In the genomic region with DNA sequence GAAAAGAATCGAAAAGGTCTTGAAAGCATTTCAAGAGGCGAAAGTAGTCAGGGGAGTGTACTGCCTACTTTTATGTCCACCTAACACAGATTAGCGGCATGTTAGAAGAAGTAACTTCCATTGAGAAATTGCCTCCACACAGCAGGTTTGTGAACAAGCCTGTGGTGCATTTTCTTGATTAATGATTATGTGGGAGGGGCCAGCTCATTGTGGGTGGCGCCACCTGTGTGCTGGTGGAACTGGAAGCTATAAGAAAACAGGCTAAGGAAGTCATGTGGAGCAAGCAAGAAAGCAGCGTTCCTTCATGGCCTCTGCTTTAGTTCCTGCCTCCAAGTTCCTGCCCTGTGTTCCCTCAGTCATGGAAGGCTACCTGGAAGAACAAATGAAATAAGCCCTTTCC, we compare ENCODE assay signal across 31 mouse cellular contexts.
A peak's percentile ranks its signal among the peaks of the same experiment; 100 is the strongest.
DNase-seq lines count a peak whose midpoint lies in the region; ATAC-seq and TF ChIP-seq lines count a peak whose summit lies in the region.
"Had no signal": no experiment of that assay in that cellular context is flagged by ENCODE, and none has a peak within 500 bp of the region (broad histone marks: within the 10 kb centered on the region; RNA-seq: fewer than 3 reads in every experiment).

No protein-coding gene starts in this region.

- DNase-seq in c-Kit-positive CD71-negative TER-119-negative erythroid progenitor cells, embryonic 14.5 days (ENCODE audit: low read depth) = peak; percentile 9
- DNase-seq in liver, embryonic 13.5 days = peak; percentile 2
- no peak for DNase-seq in embryo, embryonic 10.5 days (ENCODE audit: low spot score)
- no peak for DNase-seq in adrenal gland, postnatal 4 days (ENCODE audit: low spot score in 2 of 2)
- DNase-seq in spleen, postnatal 4 days (ENCODE audit: low spot score in 2 of 2) = no peak
- DNase-seq: adrenal gland, adult 2 months; adrenal gland, postnatal 36 days; cerebellum, adult 11-12 months; cerebellum, adult 9-11 months; gastrocnemius, postnatal 25 days; heart, adult 18-20 months; heart, postnatal 36 days; kidney, adult 18-20 months; kidney, postnatal 25 days; lung, postnatal 36 days had no signal

- no peak overlapping the region for H3K9ac ChIP-seq in intestine, postnatal 0 days (ENCODE audit: low read depth, low read length)
- no peak overlapping the region for H3K9ac ChIP-seq in intestine, embryonic 15.5 days
- no peak overlapping the region for H3K9ac ChIP-seq in liver, embryonic 13.5 days
- H3K9ac ChIP-seq: embryonic facial prominence, embryonic 15.5 days; forebrain, embryonic 13.5 days; hindbrain, embryonic 13.5 days; kidney, embryonic 15.5 days; limb, embryonic 13.5 days; neural tube, embryonic 12.5 days had no signal

- no peaks in the 10 kb centered on the region for H3K36me3 ChIP-seq in intestine, postnatal 0 days (ENCODE audit: control insufficient read depth, insufficient read depth)
- H3K36me3 ChIP-seq in intestine, embryonic 15.5 days = no peaks in the 10 kb centered on the region
- H3K36me3 ChIP-seq in liver, embryonic 13.5 days = no peaks in the 10 kb centered on the region
- H3K36me3 ChIP-seq: embryonic facial prominence, embryonic 10.5 days; embryonic facial prominence, embryonic 15.5 days; G1E; hindbrain, embryonic 13.5 days; kidney, embryonic 15.5 days; limb, embryonic 13.5 days; midbrain, embryonic 10.5 days; neural tube, embryonic 12.5 days had no signal

- H3K9me3 ChIP-seq in intestine, postnatal 0 days (ENCODE audit: control insufficient read depth) = no peaks in the 10 kb centered on the region
- H3K9me3 ChIP-seq in intestine, embryonic 15.5 days = no peaks in the 10 kb centered on the region
- H3K9me3 ChIP-seq in liver, embryonic 13.5 days (replicated peaks) = no peaks in the 10 kb centered on the region
- H3K9me3 ChIP-seq: embryonic facial prominence, embryonic 10.5 days; embryonic facial prominence, embryonic 15.5 days; forebrain, embryonic 13.5 days; hindbrain, embryonic 13.5 days; kidney, embryonic 15.5 days; limb, embryonic 13.5 days; midbrain, embryonic 10.5 days; neural tube, embryonic 12.5 days had no signal

- ATAC-seq in intestine, postnatal 0 days = no peak
- ATAC-seq in intestine, embryonic 15.5 days = no peak
- peak; percentile 47; the same call in 1 of the 2 replicates for ATAC-seq in liver, embryonic 13.5 days (ENCODE audit: low read depth)
- ATAC-seq in megakaryocyte-erythroid progenitor cell, adult 5-6 weeks (replicated peaks; ENCODE audit: low FRiP score, low TSS enrichment, poor library complexity, severe bottlenecking) = peak; percentile 86
- ATAC-seq: activated CD4-positive, CD25-positive, alpha-beta regulatory T cell, adult 4 months; forebrain, embryonic 13.5 days; midbrain, embryonic 16.5 days had no signal

- no peaks in the 10 kb centered on the region for H3K4me1 ChIP-seq in intestine, postnatal 0 days (replicated peaks; ENCODE audit: control insufficient read depth, insufficient read depth, low read length)
- no peaks in the 10 kb centered on the region for H3K4me1 ChIP-seq in intestine, embryonic 15.5 days (replicated peaks)
- H3K4me1 ChIP-seq in liver, embryonic 13.5 days (replicated peaks) = no peaks in the 10 kb centered on the region; the same call in 1 of the 2 replicates
- H3K4me1 ChIP-seq: embryonic facial prominence, embryonic 10.5 days; embryonic facial prominence, embryonic 15.5 days; forebrain, embryonic 13.5 days; hindbrain, embryonic 13.5 days; kidney, embryonic 15.5 days; limb, embryonic 13.5 days; midbrain, embryonic 10.5 days; neural tube, embryonic 12.5 days had no signal

- H3K4me2 ChIP-seq in intestine, postnatal 0 days (replicated peaks; ENCODE audit: low read depth) = no peak overlapping the region
- H3K4me2 ChIP-seq in intestine, embryonic 15.5 days (replicated peaks) = no peak overlapping the region
- H3K4me2 ChIP-seq in liver, embryonic 13.5 days = no peak overlapping the region
- H3K4me2 ChIP-seq: embryonic facial prominence, embryonic 15.5 days; forebrain, embryonic 13.5 days; heart, embryonic 11.5 days; hindbrain, embryonic 13.5 days; kidney, embryonic 15.5 days; limb, embryonic 13.5 days; neural tube, embryonic 12.5 days had no signal

- no peak overlapping the region for H3K27ac ChIP-seq in intestine, postnatal 0 days (ENCODE audit: low read depth, low read length)
- H3K27ac ChIP-seq in intestine, embryonic 15.5 days = no peak overlapping the region
- no peak overlapping the region for H3K27ac ChIP-seq in liver, embryonic 13.5 days
- H3K27ac ChIP-seq: embryonic facial prominence, embryonic 10.5 days; embryonic facial prominence, embryonic 15.5 days; forebrain, embryonic 13.5 days; hindbrain, embryonic 13.5 days; kidney, embryonic 15.5 days; left cerebral cortex, adult 2 months; limb, embryonic 13.5 days; midbrain, embryonic 10.5 days; neural tube, embryonic 12.5 days had no signal

- no peaks in the 10 kb centered on the region for H3K27me3 ChIP-seq in intestine, postnatal 0 days (replicated peaks; ENCODE audit: control insufficient read depth, insufficient read depth, low read length)
- H3K27me3 ChIP-seq in intestine, embryonic 15.5 days (replicated peaks) = no peaks in the 10 kb centered on the region
- H3K27me3 ChIP-seq in liver, embryonic 13.5 days = no peaks in the 10 kb centered on the region
- H3K27me3 ChIP-seq: embryonic facial prominence, embryonic 15.5 days; forebrain, embryonic 13.5 days; hindbrain, embryonic 13.5 days; kidney, embryonic 15.5 days; limb, embryonic 13.5 days; neural tube, embryonic 12.5 days had no signal

- TF ChIP-seq CTCF in intestine, postnatal 0 days (IDR thresholded peaks at IDR 0.05; ENCODE audit: low read depth) = 0 out of 2 replicates have a peak, but pooled peaks have one; percentile 2

- 89% methylated on average over 5 of the region's 5 CpGs for WGBS in intestine, postnatal 0 days
- WGBS in intestine, embryonic 15.5 days = 92% methylated on average over 5 of the region's 5 CpGs
- WGBS in liver, embryonic 13.5 days (ENCODE audit: insufficient replicate concordance) = 50% methylated on average over 5 of the region's 5 CpGs

- no peak overlapping the region for H3K4me3 ChIP-seq in intestine, postnatal 0 days (ENCODE audit: low read depth, low read length)
- H3K4me3 ChIP-seq in intestine, embryonic 15.5 days (replicated peaks) = no peak overlapping the region
- no peak overlapping the region for H3K4me3 ChIP-seq in liver, embryonic 13.5 days (replicated peaks)
- H3K4me3 ChIP-seq: embryonic facial prominence, embryonic 10.5 days; embryonic facial prominence, embryonic 15.5 days; forebrain, embryonic 13.5 days; hindbrain, embryonic 13.5 days; kidney, embryonic 15.5 days; left cerebral cortex, adult 2 months; limb, embryonic 13.5 days; midbrain, embryonic 10.5 days; neural tube, embryonic 12.5 days had no signal

Comparison
In these comparisons a context has a peak if more than half of its experiments do, and no peak if none do; other contexts are left out.
1. ATAC-seq: peak in liver, embryonic 13.5 days (single experiment) and megakaryocyte-erythroid progenitor cell, adult 5-6 weeks (single experiment); none in intestine, postnatal 0 days (single experiment) and intestine, embryonic 15.5 days (single experiment).
2. DNase-seq: peak in c-Kit-positive CD71-negative TER-119-negative erythroid progenitor cells, embryonic 14.5 days (single experiment) and liver, embryonic 13.5 days (single experiment); none in embryo, embryonic 10.5 days (single experiment), adrenal gland, postnatal 4 days (0 of 2) and spleen, postnatal 4 days (0 of 2).